Mouse (Mus musculus) MEL (cell line): ENCODE data around the gene Stt3b. TPM values are rescaled to one million over a fixed set of nuclear protein-coding genes. Genes with fewer than 3 reads are reported as not detected.

ENCODE experiments used
- DNase-seq: peaks from one replicate; pipeline ENCODE4 v3.0.0; 2011; ENCODE audit warnings: low read depth, low spot score
- H3K27ac ChIP-seq: 2 replicates; pipeline ENCODE4 v1.5.1; 2012; ENCODE audit warnings: low read depth, mild to moderate bottlenecking, control low read depth, low read length, moderate library complexity; ENCODE audit not compliant: control insufficient read depth
- H3K27me3 ChIP-seq, 2 experiments: fragments of 150-350 bp in 1 of 2; sonication (generic) in 1 of 2; 2 replicates each; pipeline ENCODE4 v1.6.1; 2012; ENCODE audit warnings: low read length in 2 of 2, mild to moderate bottlenecking in 2 of 2, improper control_type of control experiment in 1 of 2, moderate library complexity in 1 of 2; ENCODE audit not compliant: insufficient read depth in 2 of 2, control insufficient read depth in 1 of 2
- H3K36me3 ChIP-seq, 2 experiments: 2 replicates each; pipeline ENCODE4 v1.6.1; 2012 to 2014; ENCODE audit warnings: low read length in 2 of 2, improper control_type of control experiment in 1 of 2, inconsistent platforms in 1 of 2, mild to moderate bottlenecking in 1 of 2; ENCODE audit not compliant: insufficient read depth in 2 of 2, control insufficient read depth in 1 of 2
- H3K4me1 ChIP-seq, 2 experiments: fragments of 150-350 bp in 1 of 2; sonication (generic) in 1 of 2; 2 replicates each; pipeline ENCODE4 v1.6.1; 2012; ENCODE audit warnings: low read length in 2 of 2, improper control_type of control experiment in 1 of 2, mild to moderate bottlenecking in 1 of 2; ENCODE audit not compliant: insufficient read depth in 2 of 2, control insufficient read depth in 1 of 2
- H3K4me3 ChIP-seq, 2 experiments: fragments of 150-350 bp in 1 of 2; sonication (generic) in 1 of 2; 2 replicates each; pipeline ENCODE4 v1.5.1; 2012; ENCODE audit warnings: low read depth in 2 of 2, low read length in 2 of 2, mild to moderate bottlenecking in 2 of 2, moderate library complexity in 2 of 2, control low read depth in 1 of 2, improper control_type of control experiment in 1 of 2; ENCODE audit not compliant: control insufficient read depth in 1 of 2, insufficient read depth in 1 of 2
- H3K79me2 ChIP-seq: 2 replicates; pipeline ENCODE4 v1.6.1; 2012; ENCODE audit warnings: mild to moderate bottlenecking, low read length, moderate library complexity; ENCODE audit not compliant: control insufficient read depth, poor library complexity, insufficient read depth
- H3K9ac ChIP-seq: 2 replicates; pipeline ENCODE4 v1.6.1; 2012; ENCODE audit warnings: low read depth, mild to moderate bottlenecking, control low read depth, low read length, moderate library complexity; ENCODE audit not compliant: control insufficient read depth, poor library complexity, severe bottlenecking
- H3K9me3 ChIP-seq: fragments of 150-350 bp; sonication (generic); replicated peaks from 2 replicates; pipeline ENCODE4 v1.6.1; 2012; ENCODE audit warnings: mild to moderate bottlenecking, low read length, improper control_type of control experiment, moderate library complexity; ENCODE audit not compliant: insufficient read depth
- EP300 ChIP-seq, 2 experiments: IDR thresholded peaks; 2 replicates each; pipeline ENCODE4 v1.6.1; 2011; ENCODE audit warnings: improper control_type of control experiment in 2 of 2, low read length in 2 of 2, low read depth in 1 of 2, mild to moderate bottlenecking in 1 of 2
- GABPA ChIP-seq: IDR thresholded peaks from 2 replicates; pipeline ENCODE4 v1.6.1; 2012; ENCODE audit warnings: low read depth, mild to moderate bottlenecking, inconsistent platforms, low read length, improper control_type of control experiment, moderate library complexity
- HCFC1 ChIP-seq: IDR thresholded peaks from 2 replicates; pipeline ENCODE4 v1.6.1; 2012; ENCODE audit warnings: low read depth, mild to moderate bottlenecking, inconsistent platforms, low read length, improper control_type of control experiment, moderate library complexity
- MAFK ChIP-seq: IDR thresholded peaks from 2 replicates; pipeline ENCODE4 v1.6.1; 2011; ENCODE audit warnings: low read depth, mild to moderate bottlenecking, low read length, improper control_type of control experiment, borderline replicate concordance
- MAZ ChIP-seq: IDR thresholded peaks from 2 replicates; pipeline ENCODE4 v1.6.1; 2012; ENCODE audit warnings: low read depth, mild to moderate bottlenecking, inconsistent platforms, low read length, improper control_type of control experiment
- MYB ChIP-seq: IDR thresholded peaks from 2 replicates; pipeline ENCODE4 v1.6.1; 2011; ENCODE audit warnings: mild to moderate bottlenecking, low read depth, low read length, improper control_type of control experiment
- MYC ChIP-seq: IDR thresholded peaks from 2 replicates; pipeline ENCODE4 v1.6.1; 2011; ENCODE audit warnings: low read depth, mild to moderate bottlenecking, low read length, improper control_type of control experiment, moderate library complexity
- NELFE ChIP-seq: IDR thresholded peaks from 2 replicates; pipeline ENCODE4 v1.6.1; 2011; ENCODE audit warnings: low read depth, low read length, improper control_type of control experiment
- POLR2A ChIP-seq, 2 experiments: IDR thresholded peaks; 2 replicates each; pipeline ENCODE4 v1.6.1; 2011 to 2012; ENCODE audit warnings: low read length in 2 of 2, mild to moderate bottlenecking in 2 of 2, control low read depth in 1 of 2, improper control_type of control experiment in 1 of 2, low read depth in 1 of 2, moderate library complexity in 1 of 2; ENCODE audit not compliant: control insufficient read depth in 1 of 2, insufficient read depth in 1 of 2, poor library complexity in 1 of 2
- POLR2AphosphoS5 ChIP-seq: IDR thresholded peaks from 2 replicates; pipeline ENCODE4 v1.6.1; 2012; ENCODE audit warnings: low read depth, borderline replicate concordance, mild to moderate bottlenecking, inconsistent platforms, low read length, moderate library complexity, mixed read lengths
- RCOR1 ChIP-seq: IDR thresholded peaks from 2 replicates; pipeline ENCODE4 v1.6.1; 2012; ENCODE audit warnings: low read depth, mild to moderate bottlenecking, inconsistent platforms, low read length, improper control_type of control experiment
- SMC3 ChIP-seq: IDR thresholded peaks from 2 replicates; pipeline ENCODE4 v1.6.1; 2011; ENCODE audit warnings: low read depth, low read length, improper control_type of control experiment
- USF1 ChIP-seq: IDR thresholded peaks from 2 replicates; pipeline ENCODE4 v1.6.1; 2014; ENCODE audit warnings: low read depth, mild to moderate bottlenecking, inconsistent platforms, low read length, improper control_type of control experiment, moderate library complexity
- ZC3H11A ChIP-seq: IDR thresholded peaks from 2 replicates; pipeline ENCODE4 v1.6.1; 2012; ENCODE audit warnings: low read depth, mild to moderate bottlenecking, inconsistent platforms, low read length, improper control_type of control experiment
- ZKSCAN1 ChIP-seq: IDR thresholded peaks from 2 replicates; pipeline ENCODE4 v1.6.1; 2012; ENCODE audit warnings: low read depth, mild to moderate bottlenecking, inconsistent platforms, low read length, improper control_type of control experiment, moderate library complexity
- ZNF384 ChIP-seq: IDR thresholded peaks from 2 replicates; pipeline ENCODE4 v1.6.1; 2012; ENCODE audit warnings: low read depth, mild to moderate bottlenecking, inconsistent platforms, low read length, improper control_type of control experiment
- polyA plus RNA-seq, 2 experiments: library from polyadenylated mRNA; stranded (reverse) in 1 of 2; unstranded in 1 of 2; fragments of >175 nt in 1 of 2; fragments of >200 nt in 1 of 2; gene quantifications; 2 replicates each; pipeline versions ENCODE4 v1.2.1 to v1.2.4; 2012; ENCODE audit warnings: low replicate concordance in 2 of 2, low read depth in 1 of 2; ENCODE audit not compliant: insufficient read length in 2 of 2, insufficient read depth in 1 of 2, missing spikeins in 1 of 2
- total RNA-seq: library from RNA; depleted of rRNA; stranded (reverse); fragments of 300-350 nt; gene quantifications from 2 replicates; pipeline ENCODE4 v1.2.3, GENCODE M21; 2012

Gene Stt3b
- total and polyA plus RNA-seq, 3 experiments = 81.9 to 263 (median 97.6) TPM

DNA sequence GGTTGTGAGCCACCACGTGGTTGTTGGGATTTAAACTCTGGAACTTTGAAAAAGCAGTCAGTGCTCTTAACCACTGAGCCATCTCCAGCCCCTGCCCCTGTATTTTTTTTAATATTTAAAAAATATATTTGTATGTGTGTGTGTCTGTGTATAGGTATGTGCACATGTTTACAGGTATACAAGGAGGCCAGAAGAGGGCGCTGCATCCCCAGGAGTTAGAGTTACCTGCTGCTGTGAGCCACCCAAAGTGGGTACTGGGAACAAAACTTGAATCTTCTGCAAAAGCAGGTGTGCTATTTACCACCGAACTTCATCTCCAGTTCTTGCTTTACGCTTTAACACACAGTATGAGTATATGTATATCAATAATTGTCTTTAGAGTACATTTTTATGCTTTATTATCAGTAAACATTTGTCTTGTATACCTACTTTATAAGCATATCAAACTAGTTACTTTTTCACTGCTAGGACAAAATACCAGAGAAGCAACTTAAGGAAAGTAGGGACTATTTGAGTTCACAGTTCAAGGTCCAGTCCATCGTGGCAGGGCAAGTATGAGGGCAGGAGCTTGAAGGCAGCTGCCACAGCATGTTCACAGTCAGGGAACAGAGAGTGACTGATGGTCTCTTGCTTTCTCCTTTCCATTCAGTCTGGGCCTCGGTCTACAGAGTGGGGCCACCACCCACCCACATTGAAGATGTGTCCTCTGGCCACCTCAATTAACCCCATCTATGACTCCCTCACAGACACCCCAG is 8.6 kb upstream of the Stt3b start:
- Histone ChIP-seq H3K4me1 (no peaks in the 10 kb centered on the region), H3K27ac (no peak overlapping the region), H3K27me3 (no peaks in the 10 kb centered on the region), H3K9me3 (no peaks in the 10 kb centered on the region), H3K4me3 (no peak overlapping the region), H3K36me3 (no peaks in the 10 kb centered on the region), H3K79me2 (no peaks in the 10 kb centered on the region), H3K9ac (no peak overlapping the region)
- TF ChIP-seq MAZ (no peak), MAFK (no peak)
- DNase-seq = no peak

DNA sequence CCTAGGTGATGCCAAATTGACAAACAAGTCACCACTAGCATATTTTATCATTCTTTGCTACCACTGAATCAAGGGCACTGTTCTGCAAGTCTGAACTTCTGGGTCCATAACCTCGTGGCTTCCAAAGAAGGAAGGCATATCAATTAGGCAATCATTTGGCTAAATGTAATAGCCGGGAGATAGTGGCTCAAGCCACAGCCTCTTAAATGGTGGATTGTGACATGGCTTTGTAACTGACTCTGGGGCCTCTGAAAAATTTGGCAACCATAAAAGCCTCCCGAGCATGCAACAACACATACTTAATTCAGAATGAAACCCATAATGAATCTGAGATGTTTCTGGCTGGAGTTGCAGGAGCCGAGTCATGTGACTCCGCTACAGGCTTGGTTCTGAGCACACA is 6.8 kb upstream of the Stt3b start:
- Histone ChIP-seq H3K4me3 (no peak overlapping the region), H3K36me3 (no peaks in the 10 kb centered on the region), H3K4me1 (no peaks in the 10 kb centered on the region), H3K79me2 (no peaks in the 10 kb centered on the region), H3K9me3 (no peaks in the 10 kb centered on the region), H3K27ac (no peak overlapping the region), H3K9ac (no peak overlapping the region), H3K27me3 (no peaks in the 10 kb centered on the region)
- no peak for DNase-seq
- TF ChIP-seq GABPA (no peak), RCOR1 (no peak), USF1 (no peak), EP300 (IDR thresholded peaks at IDR 0.05; ENCODE audit: low read depth in 1 of 2, low read length in 2 of 2) (no peak), SMC3 (no peak), ZC3H11A (no peak), POLR2AphosphoS5 (no peak), ZNF384 (no peak), ZKSCAN1 (no peak), MYB (no peak), HCFC1 (no peak), MAZ (no peak), NELFE (no peak), MYC (no peak), POLR2A (IDR thresholded peaks at IDR 0.05; ENCODE audit: control insufficient read depth in 1 of 2, insufficient read depth in 1 of 2, low read depth in 1 of 2, low read length in 2 of 2, poor library complexity in 1 of 2) (no peak)
